Mouse (Mus musculus): ENCODE data around the gene Limch1.

Gene Limch1

GRCm38 (mm10) chr5:67090856-67091255 lies 345.2 kb downstream of the Limch1 start:
- no peak for DNase-seq

GRCm38 (mm10) chr5:67091766-67092165 lies 346.1 kb downstream of the Limch1 start:
- no peak for DNase-seq

GRCm38 (mm10) chr5:67093991-67094390 lies 348.4 kb downstream of the Limch1 start:
- no peak for DNase-seq

GRCm38 (mm10) chr5:67095153-67095552 lies 349.5 kb downstream of the Limch1 start:
- no peak for DNase-seq

DNA sequence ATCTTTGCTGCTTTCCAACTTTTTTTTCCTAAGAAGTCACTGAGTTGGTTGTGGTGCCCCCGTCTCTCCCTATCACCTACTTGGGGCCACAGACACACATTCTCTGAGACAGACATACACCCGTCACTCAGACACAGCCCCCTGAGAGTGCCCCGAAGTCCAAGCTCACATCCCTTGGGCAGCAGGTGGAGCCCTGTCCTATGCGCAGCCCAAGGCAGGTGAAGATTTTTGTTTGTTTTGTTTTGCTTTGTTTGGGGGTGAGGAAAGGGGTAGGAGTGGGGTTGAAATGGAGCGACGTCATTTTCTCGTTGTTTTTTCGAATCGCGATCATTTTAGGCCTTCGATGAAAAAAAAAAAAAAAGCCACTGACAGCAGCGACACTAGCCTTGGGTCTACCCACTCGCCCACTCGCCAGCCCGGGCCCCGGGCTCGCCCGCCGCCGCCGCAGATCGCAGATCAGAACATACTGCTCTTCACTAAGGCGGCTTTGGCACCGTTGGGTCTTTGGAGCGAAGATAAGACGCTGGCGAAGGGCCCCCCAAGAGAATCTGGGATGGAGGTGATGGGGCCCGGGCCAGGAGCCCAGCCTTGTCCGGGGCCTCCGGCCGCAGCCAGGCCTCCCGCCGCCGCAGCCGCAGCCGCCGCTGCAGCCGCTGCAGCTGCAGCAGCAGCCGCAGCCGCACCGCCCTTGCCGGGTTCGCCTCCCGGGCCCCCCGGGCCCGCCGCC lies 350.2 kb downstream of the Limch1 start:
- DNase-seq: no peak

- DNase-seq: no peak
Observed at GRCm38 (mm10) chr5:67096378-67096771, 350.7 kb downstream of the Limch1 start.

DNA sequence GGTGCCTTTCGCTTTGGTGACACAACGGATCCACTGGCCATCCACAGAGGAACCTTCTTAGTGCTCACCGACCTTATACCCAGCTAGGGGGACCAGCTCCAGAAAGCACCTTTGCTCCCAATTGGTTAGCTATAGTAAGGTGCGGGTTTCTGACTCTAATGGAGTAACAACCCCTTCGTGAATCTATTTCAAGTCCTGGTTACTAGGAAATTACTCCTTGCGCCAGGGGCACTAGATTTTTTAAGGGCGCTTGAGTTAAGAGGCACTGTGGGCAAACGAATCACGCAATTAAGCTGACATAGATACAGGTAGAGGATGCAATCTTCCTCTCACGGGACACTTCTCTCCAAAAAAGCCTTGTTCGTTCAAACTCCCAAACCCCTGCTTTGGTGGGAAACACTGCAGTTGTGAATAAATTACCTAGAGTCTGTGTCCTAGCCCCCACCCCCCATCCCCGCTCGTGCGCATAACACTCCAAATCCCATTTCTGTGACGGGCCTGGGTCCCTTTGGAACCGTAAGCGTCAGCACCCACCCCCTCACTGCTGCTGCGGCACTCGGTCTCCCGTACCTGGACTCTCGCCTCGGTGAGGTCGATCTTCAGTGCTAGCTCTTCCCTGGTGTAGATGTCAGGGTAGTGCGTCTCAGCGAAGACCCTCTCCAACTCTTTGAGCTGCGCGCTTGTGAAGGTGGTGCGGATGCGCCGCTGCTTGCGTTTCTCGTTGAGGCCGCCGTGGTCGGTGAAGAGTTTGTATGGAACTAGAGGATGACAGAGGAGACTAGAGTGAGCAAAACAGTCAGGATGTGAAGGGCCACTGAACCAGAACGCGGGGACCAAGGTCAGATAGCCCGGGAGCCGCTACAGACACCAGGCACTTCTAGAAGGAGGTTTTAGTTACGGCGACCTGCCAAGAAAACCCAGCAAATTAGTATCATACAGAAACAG lies 351.8 kb downstream of the Limch1 start:
- DNase-seq: no peak

DNA sequence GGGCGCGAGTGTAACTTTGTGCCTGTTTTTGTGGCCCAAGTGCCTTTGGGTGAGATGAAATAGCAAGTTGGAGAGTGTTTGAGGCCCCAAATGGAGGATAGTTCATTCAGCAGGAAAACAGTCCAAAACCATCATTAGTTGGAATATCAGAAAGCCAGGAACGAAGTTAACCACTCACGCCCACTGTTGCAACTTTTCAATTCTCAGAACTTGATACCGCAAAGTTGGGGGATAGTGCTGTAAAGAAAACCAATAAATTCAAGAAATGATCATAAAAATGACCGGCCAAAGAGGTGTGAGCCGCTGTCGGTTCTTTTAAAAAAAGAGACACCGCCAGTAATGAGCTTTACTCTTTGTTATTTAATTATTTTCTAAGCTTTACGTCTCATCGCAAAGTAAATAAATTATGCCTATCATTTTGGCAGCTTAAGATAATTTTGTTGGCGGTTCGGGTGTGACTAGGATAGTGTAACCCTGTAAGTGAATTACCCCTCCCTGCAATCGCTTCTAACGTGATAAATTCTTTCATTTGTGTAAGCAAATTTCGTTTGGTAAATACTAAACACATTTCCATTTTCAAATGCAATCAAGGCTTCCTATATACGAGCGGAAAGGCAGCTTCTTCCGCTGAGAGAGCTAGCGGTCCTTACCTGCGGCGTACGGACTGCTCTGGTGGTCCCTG lies 352.6 kb downstream of the Limch1 start:
- no peak for DNase-seq

GRCm38 (mm10) chr5:67098733-67099323 lies 353.2 kb downstream of the Limch1 start, which contains the start of gene Phox2b:
Gene Phox2b (minus strand): TSS chr5:67099301.
- DNase-seq: no peak

- DNase-seq: no peak
Observed at GRCm38 (mm10) chr5:67099393-67100271, 354.0 kb downstream of the Limch1 start.

DNA sequence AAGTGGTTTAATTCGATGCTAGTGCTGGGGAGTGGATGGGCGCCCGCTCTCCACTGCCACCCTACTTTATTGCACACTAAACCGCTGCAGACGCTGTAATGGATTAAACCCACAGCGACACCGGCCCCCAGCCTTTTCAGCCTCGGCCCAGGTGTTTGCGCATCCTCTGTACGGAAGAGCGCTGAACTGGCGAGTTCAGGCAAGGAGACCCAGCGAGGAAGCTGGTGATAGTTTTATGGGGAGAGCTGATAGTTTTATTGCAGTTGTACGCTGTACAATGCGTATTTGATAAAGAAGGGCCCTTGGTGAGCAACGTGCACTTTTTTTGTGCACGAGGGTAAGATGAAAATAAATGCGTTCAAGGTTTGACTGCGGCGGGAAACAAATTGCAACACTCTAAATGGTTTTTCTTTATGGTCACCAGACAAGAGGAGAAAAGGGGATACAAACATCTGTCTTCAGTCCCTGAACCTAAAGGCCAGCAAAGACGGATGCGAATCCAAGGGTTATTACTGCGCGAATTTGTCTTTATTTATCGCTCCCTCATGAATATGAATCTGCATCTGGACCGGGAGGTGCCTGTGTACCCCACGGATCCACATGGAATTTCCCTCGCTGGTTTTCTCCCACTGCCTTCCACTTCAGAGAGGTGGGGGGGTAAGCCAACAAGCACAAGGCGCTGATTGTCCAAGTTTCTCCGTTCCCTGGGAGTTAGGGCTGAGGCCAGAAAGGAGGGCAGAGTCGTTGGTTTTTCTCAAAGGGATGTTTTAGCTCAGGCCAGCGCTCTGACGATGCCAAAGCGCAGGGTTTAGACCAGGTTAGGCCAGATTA lies 355.2 kb downstream of the Limch1 start:
- no peak for DNase-seq

DNA sequence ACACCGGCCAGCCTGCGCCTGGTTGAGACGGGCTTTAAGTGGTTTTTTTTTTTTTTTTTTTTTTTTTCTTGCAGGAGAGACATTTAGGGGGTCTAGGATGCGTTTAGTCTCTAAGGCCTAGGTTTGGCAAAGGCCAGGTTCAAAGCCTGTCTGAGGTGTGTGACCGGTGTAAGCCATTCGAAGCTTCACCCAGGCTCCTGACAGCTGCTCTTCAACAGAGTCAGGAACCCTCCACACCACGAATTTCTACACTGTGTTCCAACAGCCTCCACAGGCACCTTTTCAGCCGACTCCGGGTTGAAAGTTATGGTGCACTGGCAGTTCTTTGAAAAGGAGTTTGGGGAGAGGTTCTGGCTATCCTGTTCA lies 355.8 kb downstream of the Limch1 start:
- DNase-seq: no peak

GRCm38 (mm10) chr5:67101793-67102600 lies 356.4 kb downstream of the Limch1 start:
- DNase-seq: no peak

DNA sequence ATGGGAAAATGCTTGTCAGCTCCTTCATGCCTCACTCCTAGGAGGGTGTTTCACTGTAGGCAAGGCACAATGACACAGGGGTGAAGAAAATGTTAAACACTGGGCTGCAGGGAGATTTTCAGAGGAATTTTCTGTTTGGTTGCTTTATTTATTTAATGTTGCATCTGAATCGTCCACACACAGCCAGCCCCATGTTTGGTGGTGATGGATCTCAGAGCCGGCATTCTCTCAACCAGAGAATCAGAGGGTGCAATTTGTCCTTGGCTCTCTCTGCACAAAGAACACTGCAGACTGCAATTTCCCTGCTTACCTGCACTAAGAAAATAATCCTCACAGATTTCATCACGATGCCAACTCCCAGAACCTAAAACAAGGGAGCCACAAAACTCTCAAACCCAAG lies 357.4 kb downstream of the Limch1 start:
- DNase-seq: no peak

DNA sequence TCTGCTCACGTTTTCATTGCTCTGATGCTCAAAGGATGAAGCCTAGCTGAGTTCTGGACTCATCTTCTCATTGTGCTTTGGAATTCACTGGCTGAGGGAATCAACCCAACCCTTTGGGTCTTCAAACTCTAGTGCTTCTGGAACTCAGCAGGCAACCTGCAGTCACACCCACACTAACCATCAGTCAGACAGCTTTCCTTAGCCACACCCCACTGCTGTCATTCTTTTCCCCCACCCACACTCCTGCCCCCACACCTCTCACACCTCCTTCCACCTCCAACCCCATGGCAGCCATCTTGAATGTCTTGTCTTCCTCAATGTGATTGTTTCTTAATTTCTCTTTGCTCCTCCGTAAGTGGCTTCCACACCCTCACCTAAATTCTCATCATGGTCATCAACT lies 360.6 kb downstream of the Limch1 start:
- no peak for DNase-seq
